Mouse (Mus musculus) right cerebral cortex, postnatal 4 days (tissue): ENCODE measurements around the gene Ahcyl2.

Experiments used
- DNase-seq: peaks from one replicate; pipeline ENCODE4 v3.0.0-alpha.2; 2022

Ahcyl2 gene

DNA sequence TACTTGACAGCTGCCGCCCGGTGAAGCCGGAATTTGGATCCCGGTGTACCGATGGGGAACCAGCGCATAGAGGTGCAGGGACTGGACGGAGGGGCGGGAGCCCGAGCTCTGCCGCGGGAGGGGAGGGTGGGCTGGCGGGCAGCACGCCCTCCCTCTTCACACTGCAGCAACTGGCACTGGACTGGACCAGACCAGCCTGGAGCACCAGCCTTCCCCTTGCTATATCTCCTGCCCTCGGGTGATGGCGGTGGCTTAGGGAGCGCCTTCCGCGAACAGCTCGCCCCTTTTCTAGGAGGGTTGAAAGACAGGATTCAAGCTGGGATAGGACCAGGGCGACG is 149.5 kb downstream of the Ahcyl2 start:
- no peak for DNase-seq

DNA sequence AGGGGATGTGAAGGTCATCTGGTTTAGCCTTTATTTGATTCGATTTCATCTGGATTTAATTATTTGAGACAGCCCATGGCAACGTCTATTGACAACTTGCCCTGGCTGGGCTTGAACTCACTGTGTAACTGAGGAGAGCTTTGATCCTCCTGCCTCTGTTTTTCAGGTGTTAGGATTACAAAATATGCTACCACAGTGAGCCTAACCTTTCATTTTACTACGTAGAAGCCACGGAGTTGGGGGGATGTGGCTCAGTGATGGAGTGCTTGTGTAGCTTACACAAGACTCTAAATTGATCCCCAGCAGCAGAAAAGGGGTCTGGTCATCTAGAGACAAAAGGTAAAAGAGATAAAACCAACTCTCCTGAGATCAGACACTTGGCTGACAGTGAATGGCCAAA is 150.1 kb downstream of the Ahcyl2 start:
- DNase-seq = no peak

DNA sequence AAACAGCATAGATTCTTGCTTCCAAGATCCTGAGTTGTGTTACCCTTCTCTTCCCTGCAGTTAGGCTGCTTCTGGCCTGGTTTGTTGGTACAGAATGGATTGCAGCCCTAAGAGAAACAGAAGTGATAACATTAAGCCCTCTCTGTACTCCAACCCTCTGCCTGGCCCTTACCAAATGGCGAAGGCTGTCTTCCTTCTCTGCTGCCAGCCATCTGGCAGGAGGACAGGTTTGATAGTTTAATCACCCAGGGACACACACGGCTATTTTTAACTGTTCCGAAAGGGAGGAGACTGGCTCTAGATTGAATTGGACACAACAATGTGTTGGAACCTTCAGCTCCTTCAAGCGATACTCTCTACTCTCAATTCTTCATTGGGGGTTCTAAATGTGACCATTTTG is 155.7 kb downstream of the Ahcyl2 start:
- no peak for DNase-seq

DNA sequence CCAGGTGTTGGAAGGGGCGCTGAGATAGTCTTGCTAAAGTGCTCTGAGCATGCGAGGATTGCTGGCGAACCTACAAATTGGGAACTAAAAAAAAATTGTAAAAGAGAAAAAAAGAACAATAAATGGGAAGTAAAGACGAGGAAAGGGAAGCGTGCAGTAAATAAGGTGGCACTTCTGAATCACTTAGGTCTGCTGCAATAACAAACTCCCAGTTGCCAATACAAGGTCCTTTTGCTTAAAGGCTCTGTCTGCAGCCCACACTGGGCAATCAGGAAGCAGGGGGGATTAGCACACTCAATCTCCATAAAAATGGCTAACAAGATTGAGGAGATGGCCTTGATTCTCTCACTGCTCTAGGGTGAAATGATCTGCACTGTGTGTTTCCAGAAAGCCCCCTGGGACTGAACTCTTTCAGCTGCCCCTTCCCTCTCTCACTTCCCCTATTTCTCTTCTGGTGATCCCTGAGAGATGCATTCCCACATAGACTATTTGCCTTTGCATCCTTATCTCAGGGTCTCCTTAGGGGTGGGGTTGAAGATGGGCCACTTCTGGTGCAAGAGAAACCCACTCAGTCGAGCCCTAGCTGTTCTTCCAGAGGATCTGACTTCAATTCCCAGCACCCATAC is 157.9 kb downstream of the Ahcyl2 start:
- no peak for DNase-seq

DNA sequence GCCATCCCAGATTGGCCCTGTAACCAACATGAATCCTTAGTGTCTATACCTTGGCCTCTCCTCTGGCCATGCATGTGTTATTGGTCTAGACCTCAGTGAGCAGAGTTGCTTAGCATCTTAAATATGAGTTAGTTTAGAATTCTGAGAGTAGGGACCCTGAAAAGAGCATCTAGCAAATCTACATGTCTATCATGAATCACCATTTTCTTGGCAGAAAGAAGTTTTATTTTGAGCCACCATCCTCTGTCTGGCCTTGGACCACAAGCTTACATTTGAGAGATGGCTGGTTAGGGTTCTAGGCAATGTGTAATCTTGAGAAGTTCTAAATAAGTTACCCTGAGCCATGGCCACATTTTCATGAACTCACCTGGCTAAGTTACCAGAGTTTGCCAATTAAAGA is 162.3 kb downstream of the Ahcyl2 start:
- DNase-seq = no peak

DNA sequence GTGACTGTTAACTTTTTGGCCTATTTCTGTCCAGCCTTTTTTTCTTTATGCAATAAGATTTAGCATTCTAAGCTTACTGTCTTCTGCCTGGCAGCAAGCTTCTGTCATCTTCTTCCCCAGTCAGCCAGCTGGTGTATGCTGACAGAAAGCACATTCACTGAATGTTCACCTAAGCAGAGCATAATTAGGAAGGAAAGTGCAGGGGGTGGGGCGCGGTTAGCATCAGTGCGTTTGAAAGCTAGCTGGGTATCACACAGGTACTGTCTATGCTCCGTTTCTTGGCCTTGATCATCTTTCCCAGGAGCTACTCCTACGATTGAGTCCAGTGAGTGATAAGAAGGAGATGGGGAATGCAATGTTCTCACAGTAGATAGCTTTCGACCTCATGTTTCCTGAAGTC is 162.9 kb downstream of the Ahcyl2 start:
- no peak for DNase-seq

DNA sequence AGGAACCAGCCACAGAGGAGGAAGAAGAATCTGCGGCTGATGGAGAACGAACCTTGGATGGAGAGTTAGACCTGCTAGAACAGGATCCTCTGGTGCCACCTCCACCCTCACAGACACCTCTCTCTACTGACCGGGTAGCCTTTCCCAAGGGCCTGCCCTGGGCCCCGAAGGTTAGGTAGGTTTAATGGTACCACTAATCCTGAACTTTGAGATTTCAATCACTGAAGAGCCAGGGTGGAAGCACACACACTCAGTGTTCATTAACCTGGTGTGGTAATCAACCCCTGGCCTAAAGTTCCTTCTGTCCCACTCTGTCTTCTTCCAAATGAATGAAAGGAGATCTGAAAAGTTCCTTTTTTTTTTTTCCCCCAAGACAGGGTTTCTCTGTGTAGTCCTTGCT is 163.4 kb downstream of the Ahcyl2 start:
- DNase-seq = no peak

DNA sequence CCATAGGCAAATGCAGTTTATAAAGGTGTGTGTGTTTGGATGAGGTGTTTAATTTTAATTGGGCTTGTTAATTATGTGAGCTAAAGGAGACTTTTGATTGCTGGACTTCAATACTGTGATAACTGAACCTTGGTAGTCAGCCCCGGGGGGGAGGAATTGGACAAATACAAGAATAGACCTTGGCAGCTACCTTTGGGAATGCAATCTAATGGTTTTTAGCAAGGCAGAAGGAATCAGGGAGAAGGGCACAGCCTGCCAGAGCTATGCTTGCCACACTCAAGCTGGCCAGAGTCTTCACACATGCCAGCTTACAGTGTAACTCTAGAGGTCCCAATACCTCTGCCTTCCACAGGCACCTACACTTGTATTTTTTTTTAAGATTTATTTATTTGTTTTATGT is 167.9 kb downstream of the Ahcyl2 start:
- no peak for DNase-seq

DNA sequence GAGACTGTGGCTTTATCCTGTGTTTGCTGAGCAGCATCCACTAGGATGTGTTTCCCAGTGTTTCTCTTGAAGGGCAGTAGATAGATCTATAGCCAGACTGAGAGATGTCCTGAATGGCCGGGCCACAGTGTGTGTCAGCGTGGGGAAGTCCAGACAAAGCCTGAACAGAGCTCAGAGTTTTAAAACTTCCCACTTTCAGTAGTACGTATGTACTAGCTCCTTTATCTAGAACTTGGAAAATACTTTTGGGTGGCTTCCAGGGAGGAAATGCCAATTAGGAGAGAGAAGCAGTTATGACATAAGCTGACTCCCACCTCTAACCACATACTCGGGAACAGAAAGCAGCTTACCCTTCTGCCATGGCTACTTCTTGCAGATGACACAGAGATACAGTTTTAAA is 172.6 kb downstream of the Ahcyl2 start:
- DNase-seq = no peak

DNA sequence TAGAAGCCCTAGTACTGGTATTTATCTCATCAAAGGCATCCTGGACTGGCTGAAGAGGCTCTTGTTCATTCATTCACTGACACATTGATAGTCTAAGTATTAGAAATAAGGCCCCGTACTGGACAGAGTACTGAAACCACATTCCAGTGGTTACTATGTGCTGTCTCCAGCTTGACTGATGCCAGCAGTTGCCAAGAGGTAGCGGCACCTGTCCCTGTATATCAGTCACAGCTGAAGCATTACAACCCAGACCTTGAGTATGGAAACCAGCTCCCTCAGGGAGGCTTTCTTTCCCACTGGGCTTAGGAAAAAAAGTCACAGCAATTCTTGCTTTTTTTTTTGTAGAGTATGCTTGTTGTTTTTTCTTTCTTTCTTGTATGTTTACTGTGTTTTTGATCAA is 173.2 kb downstream of the Ahcyl2 start:
- DNase-seq = no peak

DNA sequence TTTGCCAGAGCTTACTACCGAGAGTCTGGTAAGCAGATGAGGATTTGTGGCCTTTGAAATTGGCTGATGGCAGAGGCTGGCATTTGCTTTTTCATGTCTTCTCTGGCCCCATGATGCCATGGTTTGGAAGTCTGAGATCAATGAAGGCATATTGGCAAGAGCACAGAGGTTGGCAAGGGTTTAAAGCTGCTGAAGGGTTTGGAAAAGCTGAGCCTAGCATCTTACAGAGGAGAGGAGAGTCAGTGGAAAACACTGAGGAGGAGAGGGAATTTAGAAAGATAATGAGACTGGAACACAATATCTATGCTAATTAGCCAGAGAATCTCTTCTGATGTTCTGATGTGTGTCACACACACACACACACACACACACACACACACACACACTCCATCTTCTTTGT is 176.7 kb downstream of the Ahcyl2 start:
- no peak for DNase-seq

DNA sequence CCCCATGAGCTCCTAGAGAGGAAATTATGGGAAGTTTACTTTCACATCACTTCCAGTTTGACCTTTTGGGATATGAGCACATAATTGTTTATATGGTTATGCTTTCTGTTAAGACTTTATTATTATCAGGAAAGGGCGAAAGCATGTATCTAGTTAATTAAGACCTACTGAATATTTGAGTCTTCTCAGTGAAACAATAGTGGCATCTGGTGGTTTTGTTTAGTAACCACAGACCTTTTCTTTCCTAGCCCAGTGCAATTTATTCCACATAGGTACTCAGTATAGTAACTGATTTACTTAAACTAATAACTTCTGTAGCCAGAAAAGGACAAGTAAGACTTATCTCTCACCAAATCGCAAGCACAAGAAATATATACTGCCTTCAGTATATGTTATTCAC is 178.8 kb downstream of the Ahcyl2 start:
- no peak for DNase-seq

DNA sequence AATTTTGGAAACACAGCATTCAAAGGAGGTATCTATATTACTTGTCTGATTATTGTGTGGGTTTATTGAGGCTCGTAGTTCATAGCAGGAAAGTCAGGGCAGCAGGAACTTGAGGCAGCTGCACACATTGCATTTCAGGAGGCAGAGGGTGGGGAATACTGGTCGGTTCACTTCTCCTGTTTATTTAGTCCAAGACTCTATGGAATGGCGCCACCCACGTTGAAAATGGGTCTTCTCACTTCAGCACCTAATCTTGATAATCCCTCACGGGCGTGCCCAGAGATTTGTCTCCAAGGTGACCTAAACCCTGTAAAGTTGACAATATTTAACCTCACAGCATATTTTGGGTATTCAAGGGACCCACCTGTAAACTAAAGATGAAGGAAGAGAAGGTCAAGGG is 180.0 kb downstream of the Ahcyl2 start:
- DNase-seq = no peak

DNA sequence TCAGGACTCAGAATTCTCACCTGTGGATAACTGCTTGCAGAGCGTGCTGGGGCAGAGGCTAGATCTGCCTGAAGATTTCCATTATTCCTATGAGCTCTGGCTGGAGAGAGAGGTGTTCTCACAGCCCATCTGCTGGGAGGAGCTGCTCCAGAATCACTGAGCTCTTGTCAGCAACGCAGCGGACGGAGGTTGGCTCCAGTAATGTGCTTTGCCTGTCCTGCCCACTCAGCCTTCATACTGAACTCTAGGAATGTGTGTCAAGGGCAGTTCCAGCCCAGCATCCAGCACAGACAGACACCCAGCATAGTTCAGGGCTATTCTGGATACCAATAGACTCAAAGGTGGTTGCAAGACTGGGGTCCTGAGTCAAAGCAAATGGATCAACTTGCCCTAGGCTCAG is 188.9 kb downstream of the Ahcyl2 start:
- no peak for DNase-seq

DNA sequence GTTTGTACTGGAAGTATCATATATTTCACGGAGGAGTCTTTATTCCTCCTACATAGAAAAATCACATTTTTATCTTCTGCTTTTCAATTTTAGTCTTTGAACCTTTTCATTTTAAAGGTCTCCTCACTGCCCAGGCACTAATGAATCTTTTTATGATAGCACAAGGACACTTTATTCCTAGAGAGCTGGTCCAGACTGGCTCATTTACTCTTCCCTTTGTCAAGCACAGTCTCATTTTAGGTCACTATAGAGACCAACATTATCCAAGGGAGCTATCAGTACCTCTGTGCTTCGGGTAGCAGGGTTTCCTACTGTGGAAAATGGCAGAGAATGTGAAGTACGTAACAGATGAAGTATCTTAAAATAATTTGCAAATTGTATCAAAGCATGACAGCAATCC is 190.9 kb downstream of the Ahcyl2 start:
- DNase-seq = no peak

DNA sequence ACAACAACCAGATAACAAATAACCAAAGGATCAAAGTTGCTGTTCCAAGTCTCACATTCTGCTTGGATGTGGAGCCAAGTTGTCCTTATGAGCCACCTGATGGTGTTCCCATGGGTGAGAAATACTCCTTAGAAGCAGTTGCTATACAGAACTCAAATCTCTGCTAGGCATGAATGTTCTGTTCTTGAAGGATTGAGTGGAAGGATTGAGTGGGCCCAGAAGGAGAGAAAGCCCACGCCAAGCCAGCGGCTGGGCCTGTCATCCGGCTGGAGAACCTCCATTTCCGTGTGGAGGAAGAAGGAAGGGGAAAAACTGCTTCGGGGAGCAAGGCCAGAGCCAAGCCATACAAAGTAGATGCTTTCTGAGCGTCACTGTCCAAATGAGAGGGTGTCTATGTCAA is 193.3 kb downstream of the Ahcyl2 start:
- no peak for DNase-seq
